Mouse (Mus musculus): ENCODE measurements around the gene Nrxn3. TPM values are rescaled to one million over a fixed set of nuclear protein-coding genes. Genes with fewer than 3 reads are reported as not detected.

The Nrxn3 gene
- polyA plus RNA-seq, 1 experiment, result 104 TPM

- DNase-seq (ENCODE audit: extremely low spot score in 1 of 2, low spot score in 1 of 2), result no peak
These were observed 86.3 kb downstream of the Nrxn3 start for GRCm38 (mm10) chr12:88808947-88809346.

GRCm38 (mm10) chr12:88812173-88812572 lies 89.5 kb downstream of the Nrxn3 start:
- peak in 1 of 2 experiments; percentile 32 for DNase-seq (ENCODE audit: extremely low spot score in 1 of 2, low spot score in 1 of 2)

GRCm38 (mm10) chr12:88816865-88817264 lies 94.2 kb downstream of the Nrxn3 start:
- peak in 1 of 2 experiments; percentile 30 for DNase-seq (ENCODE audit: extremely low spot score in 1 of 2, low spot score in 1 of 2)

DNA sequence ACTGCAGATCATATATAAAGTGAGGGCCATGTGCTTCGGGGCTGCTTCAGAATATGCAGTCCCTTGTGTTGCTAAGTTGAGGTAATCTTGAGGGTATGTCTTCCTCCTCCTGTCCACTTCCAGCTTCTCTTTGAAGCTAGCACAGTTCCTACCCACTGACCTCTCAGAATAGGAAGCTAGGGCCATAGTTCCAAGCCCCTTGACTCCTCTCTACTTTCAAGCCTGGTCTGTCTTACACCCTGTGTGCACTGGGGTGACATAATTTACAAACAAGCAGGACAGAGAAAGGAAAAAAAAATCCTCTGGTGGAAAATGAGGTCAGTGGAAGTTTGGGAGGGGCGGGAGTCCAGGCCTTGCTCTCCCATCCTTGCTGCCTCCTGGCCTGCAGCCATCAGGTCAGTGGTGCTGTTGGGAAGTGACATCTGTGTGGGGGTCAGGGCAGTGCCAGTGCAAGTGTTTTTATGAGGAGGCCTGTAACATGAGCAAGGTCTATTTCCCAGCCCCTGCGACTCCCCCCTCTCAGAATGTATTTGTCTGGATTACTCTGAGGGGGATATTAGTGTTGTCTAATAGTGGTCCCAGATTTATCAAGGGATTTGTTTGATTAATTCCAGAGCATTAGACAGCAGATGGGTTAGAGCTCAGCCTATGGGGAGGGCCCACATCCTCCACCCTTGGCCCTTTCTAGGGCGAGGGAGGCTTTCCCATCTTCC lies 96.1 kb downstream of the Nrxn3 start:
- no peak for DNase-seq (ENCODE audit: extremely low spot score in 1 of 2, low spot score in 1 of 2)

DNA sequence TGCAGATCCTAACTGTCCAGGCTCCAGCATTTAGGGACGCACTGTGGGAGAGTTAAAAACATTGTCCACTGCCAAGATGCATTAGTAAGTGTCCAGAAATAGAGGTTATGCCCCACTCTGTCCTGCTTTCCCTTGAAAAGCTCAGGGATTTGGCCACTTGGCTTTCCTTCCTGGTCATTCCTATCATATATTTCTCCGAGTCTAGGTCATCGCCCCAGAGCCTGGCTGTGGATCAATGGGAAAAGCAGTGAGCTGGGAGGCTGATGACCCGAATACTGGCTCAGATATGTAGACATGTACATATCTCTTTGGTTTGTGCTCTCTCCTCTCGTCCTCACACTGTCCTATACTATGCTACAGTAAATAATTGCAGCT lies 96.6 kb downstream of the Nrxn3 start:
- DNase-seq (ENCODE audit: extremely low spot score in 1 of 2, low spot score in 1 of 2), result no peak

GRCm38 (mm10) chr12:88820131-88820530 lies 97.5 kb downstream of the Nrxn3 start:
- no peak for DNase-seq (ENCODE audit: extremely low spot score in 1 of 2, low spot score in 1 of 2)

- DNase-seq (ENCODE audit: extremely low spot score in 1 of 2, low spot score in 1 of 2), result peak in 1 of 2 experiments; percentile 22
These were observed 108.2 kb downstream of the Nrxn3 start for GRCm38 (mm10) chr12:88830851-88831250.

DNA sequence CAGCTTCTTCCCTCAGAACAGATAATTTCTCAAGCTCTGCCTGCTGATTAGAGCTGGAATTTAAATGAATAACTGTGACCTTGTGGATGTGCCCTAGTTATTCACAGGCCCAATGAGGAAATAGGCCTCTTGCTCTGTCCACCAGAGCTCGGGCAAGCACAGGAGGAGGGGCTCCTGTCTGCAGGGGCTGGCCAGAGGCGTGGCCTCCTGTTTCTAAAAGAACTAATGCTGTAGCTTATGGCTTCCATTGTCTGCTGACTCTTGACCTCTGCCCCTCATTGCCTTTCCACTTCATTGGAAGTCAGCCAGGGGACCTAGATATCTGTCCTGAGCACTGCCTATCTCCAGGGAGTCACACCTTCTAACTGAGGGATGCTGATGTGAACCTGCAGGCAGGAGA lies 113.1 kb downstream of the Nrxn3 start:
- no peak for DNase-seq (ENCODE audit: extremely low spot score in 1 of 2, low spot score in 1 of 2)

GRCm38 (mm10) chr12:88839724-88840123 lies 117.0 kb downstream of the Nrxn3 start:
- no peak for DNase-seq (ENCODE audit: extremely low spot score in 1 of 2, low spot score in 1 of 2)

DNA sequence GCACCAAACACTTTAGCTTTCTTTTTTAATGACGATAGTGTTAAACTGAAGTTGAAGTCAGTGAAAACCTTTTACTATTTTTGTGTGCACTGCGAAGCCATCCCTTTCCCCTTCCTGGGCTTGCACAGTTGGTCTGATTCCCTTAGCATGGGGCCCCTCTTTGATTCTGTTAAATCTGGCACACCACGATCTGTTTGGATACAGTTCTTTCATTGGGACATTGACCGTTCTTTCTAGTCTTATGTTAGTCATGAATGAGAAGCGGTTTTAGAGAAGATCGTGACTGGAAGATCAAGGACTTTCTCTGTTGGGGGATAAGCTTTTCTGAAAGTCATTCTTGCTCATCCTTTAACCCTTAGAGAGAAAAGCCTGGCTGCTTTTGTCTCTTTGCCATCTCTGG lies 118.7 kb downstream of the Nrxn3 start:
- no peak for DNase-seq (ENCODE audit: extremely low spot score in 1 of 2, low spot score in 1 of 2)

DNA sequence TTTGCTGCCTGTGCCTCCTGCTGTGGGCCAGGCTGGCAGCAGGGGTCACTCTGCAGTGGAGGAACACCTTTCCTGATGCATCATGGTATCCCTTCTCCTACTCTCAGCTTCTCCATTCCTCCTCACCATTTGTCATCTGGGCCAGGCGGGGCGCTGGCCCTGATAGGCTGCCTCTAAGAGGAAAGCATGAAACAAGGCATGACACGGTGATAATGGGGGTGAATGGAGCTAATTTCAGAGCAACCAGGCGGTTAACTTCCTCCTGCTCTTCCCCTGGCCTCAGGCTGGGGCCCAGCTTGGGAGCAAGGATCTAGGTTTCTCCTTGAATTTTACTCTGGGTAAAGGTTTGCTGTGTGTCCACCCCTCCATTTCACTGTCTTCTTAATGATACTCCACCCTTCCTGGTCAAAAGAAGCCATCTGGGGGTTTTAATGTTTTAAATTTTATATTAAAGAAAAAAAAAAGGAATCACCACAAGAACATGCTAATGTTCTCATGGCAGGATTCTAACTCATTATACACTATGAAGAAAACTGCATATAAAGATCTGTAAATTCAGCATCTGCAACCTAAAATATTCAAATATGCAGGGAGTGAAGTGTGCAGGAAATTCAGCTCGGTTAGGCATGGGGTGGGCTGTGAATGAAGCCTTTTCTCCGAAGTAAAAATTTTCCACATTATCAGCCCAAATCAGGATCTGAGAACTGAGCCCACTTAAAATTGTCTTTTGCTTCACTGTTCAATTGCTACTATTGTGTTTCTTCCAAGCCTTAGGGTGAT lies 127.9 kb downstream of the Nrxn3 start:
- no peak for DNase-seq (ENCODE audit: extremely low spot score in 1 of 2, low spot score in 1 of 2)

GRCm38 (mm10) chr12:88854039-88854438 lies 131.4 kb downstream of the Nrxn3 start:
- no peak for DNase-seq (ENCODE audit: extremely low spot score in 1 of 2, low spot score in 1 of 2)

- DNase-seq (ENCODE audit: extremely low spot score in 1 of 2, low spot score in 1 of 2), result no peak
These were observed 135.0 kb downstream of the Nrxn3 start for GRCm38 (mm10) chr12:88857701-88858100.

DNA sequence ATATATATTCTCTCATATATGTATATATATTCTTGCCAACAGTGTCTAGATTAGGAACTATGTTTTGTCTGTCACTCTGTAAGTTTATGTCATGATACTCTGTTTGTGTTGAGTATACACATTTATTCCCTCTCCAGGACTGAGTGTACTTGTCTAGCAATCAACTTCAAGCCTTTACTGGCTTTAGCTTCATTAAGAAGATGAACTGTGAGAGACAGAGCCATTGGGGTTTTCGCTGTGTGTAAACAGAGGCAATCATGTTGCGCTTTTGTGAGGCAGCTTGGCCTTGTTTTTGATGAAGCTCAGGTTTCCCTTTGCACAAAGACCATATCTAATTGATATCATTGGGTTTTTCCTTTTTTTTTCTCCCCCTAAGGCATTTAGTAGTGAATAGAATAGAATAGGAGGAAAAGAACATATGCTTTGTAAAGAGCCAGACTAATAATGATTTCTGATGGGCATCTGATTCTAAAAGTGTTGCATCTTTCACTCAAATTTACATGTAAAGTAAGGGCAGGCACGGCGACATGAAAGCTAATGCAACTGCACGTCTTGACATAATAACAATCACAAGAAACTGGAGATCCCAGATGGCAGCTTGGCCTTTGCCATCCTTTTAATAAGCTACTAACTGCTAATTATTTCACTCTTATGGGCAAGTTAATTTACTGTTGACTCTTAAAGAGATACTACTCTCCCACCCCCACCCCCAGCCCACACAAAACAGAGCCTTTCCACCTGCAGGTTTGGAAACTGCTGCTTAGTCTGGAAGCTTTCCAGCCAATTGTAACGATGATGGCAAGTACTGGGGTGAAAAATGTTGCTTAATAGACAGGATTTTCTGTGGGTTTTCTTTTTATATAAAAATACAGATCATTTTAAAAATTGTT lies 137.0 kb downstream of the Nrxn3 start:
- DNase-seq (ENCODE audit: extremely low spot score in 1 of 2, low spot score in 1 of 2), result no peak

DNA sequence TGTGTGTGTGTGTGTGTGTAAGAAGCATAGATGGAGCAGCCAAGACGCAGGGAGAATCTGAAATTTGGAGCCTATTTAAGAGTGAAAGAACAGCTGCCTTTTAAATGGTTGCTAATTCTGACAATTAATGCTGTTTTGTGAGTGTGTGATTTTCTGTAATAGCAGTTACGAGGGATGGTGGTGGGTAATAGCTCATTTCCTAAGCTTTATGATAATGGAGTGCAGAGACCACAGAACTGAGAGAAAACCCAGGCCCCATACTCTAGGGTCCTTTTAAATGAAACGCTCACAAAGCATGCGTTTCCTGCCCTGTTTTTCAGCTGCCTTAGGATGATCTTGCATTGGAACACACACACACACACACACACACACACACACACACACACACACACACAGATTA lies 137.7 kb downstream of the Nrxn3 start:
- DNase-seq (ENCODE audit: extremely low spot score in 1 of 2, low spot score in 1 of 2), result no peak

DNA sequence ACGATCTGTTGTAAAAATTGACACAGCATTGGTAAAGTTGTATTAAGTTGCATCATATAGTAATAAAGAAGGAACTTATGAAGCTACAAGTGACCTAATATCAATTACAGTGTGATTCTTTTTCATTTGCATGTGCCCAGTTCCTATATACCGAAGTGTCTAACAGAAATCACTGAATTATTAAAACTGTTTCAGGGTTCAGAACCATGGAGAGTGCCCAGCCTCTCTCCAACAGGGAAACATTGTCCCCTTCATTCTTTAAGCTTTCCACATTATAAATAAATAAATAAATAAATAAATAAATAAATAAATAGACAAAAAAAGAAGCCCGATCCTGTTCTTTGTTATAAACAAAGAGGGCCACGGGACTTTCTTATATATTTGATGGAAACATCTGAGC lies 140.4 kb downstream of the Nrxn3 start:
- no peak for DNase-seq (ENCODE audit: extremely low spot score in 1 of 2, low spot score in 1 of 2)

- no peak for DNase-seq (ENCODE audit: extremely low spot score in 1 of 2, low spot score in 1 of 2)
These were observed 145.6 kb downstream of the Nrxn3 start for GRCm38 (mm10) chr12:88868288-88868687.

- no peak for DNase-seq (ENCODE audit: extremely low spot score in 1 of 2, low spot score in 1 of 2)
These were observed 174.7 kb downstream of the Nrxn3 start for GRCm38 (mm10) chr12:88897331-88897730.

- DNase-seq (ENCODE audit: extremely low spot score in 1 of 2, low spot score in 1 of 2), result no peak
These were observed 177.5 kb downstream of the Nrxn3 start for GRCm38 (mm10) chr12:88900014-88900727.

DNA sequence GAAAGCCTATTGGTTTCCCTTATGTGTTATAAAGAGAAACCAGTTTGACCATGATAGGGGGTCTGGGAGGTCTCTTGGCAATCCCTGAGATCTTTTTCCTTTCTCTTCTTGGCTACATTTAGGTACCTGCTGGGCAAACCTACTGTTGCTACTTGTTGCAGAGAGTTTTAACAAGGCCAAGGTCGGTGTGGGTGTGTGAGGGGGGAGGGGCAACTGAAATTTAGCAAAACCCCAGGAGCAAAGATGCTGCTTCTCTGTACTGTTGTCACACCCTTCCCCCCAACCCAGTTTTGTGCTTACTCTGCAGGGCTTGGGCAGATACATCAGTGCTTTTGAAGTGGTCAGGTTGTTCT lies 178.0 kb downstream of the Nrxn3 start:
- no peak for DNase-seq (ENCODE audit: extremely low spot score in 1 of 2, low spot score in 1 of 2)

DNA sequence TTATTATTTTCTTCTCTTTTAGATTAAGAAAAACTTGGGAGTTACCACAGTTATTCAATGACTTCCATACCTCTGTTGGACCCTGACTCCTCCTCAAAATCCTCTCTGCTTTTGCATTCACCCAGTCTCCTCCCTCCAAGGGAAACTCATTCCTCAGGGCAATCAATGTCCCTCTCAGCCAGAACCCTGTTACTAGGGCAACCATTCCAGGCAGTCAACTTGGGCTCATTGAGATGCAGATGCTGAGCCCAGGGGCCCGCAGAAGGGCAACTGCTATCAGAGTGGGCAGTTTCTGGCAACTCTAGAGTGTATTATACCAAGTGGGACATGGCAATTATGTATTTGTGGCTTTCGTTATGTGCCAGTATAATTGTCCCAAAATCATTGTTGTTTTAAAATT lies 188.1 kb downstream of the Nrxn3 start:
- DNase-seq (ENCODE audit: extremely low spot score in 1 of 2, low spot score in 1 of 2), result peak in 1 of 2 experiments; percentile 28
